Mouse (Mus musculus): ENCODE measurements around the gene Cxcl13.

Cxcl13 gene

DNA sequence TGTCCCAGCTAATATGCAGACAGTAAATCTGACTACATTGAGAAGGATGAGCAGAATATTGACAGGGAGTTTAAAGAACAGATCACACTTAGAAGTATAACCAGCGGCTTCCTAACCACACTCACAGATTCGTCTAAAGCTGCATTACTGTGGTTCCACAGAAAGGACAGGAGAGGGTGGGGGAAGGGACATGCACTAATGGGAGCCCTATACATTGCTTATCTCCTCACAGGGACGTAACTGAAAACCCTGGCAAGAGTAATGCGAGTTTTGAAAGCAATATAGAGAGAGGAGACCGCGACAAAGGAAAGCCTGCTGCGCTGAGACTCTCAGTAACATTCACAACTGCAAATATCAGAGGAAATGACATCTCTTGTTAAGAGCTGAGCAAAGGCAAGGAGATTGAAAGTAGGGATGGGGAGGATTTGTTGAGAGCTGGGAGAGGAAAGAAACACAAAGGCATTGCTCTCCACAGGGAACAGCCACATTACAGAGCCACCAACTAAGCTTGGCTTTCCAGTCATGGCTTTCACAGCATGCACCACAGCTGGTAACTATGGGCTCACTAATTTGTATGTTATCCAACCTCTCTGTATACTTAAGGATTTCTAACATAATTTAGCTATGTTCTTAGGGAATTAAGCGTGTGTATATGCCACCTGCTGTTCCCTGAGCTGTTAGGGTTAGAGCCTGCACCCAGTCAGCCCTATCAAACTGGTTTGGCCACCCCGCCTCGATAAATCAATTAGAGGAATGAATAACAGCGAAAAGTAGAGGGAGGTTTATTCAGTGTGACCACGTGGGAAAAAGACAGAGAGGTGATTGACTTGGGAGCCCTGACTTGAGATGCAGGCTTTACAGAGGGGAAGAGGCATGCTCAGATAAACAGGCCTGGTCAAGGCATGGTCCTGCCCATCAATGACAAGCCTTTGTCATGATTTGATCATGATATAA, 34.9 kb downstream of the Cxcl13 start:
- no peak for DNase-seq (ENCODE audit: low spot score)

DNA sequence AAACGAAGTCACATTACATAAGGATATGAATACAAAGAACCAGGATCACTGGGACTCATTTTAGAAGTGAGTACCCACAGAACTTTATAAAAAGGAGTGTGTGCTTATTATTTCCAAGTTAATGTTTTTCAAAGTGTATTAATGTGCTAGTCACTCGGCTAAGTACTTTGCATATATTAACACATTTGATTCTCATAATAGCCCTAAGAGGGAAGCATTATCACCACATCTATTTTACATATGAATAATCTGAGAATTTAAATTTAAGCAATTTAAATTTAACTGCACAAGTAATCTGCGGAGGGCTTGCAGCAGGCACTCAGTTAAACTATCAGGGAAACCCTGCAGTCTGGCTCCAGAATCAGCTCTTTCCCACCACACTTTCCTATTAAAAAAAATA, 40.5 kb downstream of the Cxcl13 start:
- no peak for DNase-seq (ENCODE audit: low spot score)

- DNase-seq (ENCODE audit: low spot score) = no peak
Observed at GRCm38 (mm10) chr5:96003348-96003747, 46.6 kb downstream of the Cxcl13 start.

DNA sequence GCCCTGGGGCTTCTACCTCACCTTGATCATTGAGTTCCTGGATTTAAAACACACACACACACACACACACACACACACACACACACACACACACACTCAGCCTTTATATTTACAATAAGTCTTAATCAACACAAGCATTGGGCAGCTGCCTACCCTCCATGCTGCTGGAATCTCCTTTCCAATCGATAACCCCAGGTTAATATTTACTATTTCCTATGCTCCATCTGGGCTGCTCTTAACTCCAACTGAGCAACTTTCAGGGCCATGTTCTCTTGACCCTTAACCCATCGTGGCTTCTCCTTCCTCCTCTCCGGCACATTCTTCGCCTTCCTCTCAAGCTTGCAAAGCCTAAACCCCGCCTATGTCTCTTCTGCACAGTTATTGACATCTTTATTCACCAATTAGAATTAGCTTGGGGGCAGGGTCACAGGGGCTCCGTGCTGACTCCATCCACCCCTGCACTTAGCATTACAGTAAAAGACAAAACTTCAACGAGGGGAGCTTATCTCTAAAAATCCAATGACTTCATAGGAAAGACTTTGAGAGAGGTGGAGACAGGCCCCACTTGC, 51.6 kb downstream of the Cxcl13 start:
- no peak for DNase-seq (ENCODE audit: low spot score)

GRCm38 (mm10) chr5:96009076-96009475, 52.3 kb downstream of the Cxcl13 start:
- no peak for DNase-seq (ENCODE audit: low spot score)

Data from testis, postnatal 14 days (tissue).